Mouse (Mus musculus): ENCODE measurements around the gene Il18r1.

DNA sequence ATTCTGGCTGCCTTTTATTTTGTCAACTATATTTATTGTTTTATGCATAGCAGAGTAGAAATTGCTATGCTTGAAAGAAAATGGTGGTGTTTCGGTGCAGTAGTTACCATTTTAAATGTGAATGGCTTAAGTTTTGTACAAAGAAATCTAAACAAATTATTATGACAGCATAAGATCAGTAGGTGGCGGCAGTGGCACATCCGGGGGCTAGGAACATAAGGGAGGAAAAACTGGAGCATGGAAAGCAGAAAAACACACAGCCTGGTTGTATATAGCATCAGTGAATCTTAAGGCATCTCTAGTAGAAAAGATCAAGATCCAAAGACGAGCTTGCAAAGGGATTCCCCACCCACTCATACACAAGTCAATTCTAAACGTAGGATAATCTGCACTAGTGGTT is 72.2 kb downstream of the Il18r1 start:
- TF ChIP-seq MAX (IDR thresholded peaks at IDR 0.05) (no peak), CTCF (IDR thresholded peaks at IDR 0.05; ENCODE audit: control insufficient read depth, insufficient read depth, insufficient read length) (no peak), MYOD1 (IDR thresholded peaks at IDR 0.05; ENCODE audit: control insufficient read depth, insufficient read length, low read depth) (no peak)

Measured in C2C12 (cell line).